Mouse (Mus musculus) bone marrow, adult 2 months (tissue): ENCODE measurements around the gene Olfr134. TPM values are rescaled to one million over a fixed set of nuclear protein-coding genes. Genes with fewer than 3 reads are reported as not detected.
"Not testable (repeated sequence)": the region's sequence is repeated elsewhere in the genome, so short reads cannot be mapped to it uniquely, and the experiment has no call there.

Experiments used
- H3K27ac ChIP-seq: fragments of 200-500 bp; 2 replicates; pipeline ENCODE4 v1.5.1; 2012; ENCODE audit warnings: low read depth, mild to moderate bottlenecking, control low read depth, inconsistent platforms, low read length; ENCODE audit not compliant: control insufficient read depth, poor library complexity, insufficient read depth
- H3K4me1 ChIP-seq: fragments of 200-500 bp; 2 replicates; pipeline ENCODE4 v1.6.1; 2011; ENCODE audit warnings: low read length; ENCODE audit not compliant: control insufficient read depth, insufficient read depth
- H3K4me3 ChIP-seq: fragments of 200-500 bp; replicated peaks from 2 replicates; pipeline ENCODE3; 2011; ENCODE audit warnings: mild to moderate bottlenecking, low read depth, low read length, control low read depth; ENCODE audit not compliant: control insufficient read depth
- CTCF ChIP-seq: fragments of 200-500 bp; IDR thresholded peaks from 2 replicates; pipeline ENCODE4 v1.5.1; 2011; ENCODE audit warnings: low read length, control low read depth; ENCODE audit not compliant: control insufficient read depth, insufficient read depth
- POLR2A ChIP-seq: fragments of 200-500 bp; IDR thresholded peaks from 2 replicates; pipeline ENCODE4 v1.6.1; 2011; ENCODE audit warnings: low read depth, mild to moderate bottlenecking, control low read depth, low read length, borderline replicate concordance; ENCODE audit not compliant: control insufficient read depth
- WGBS: fragments of 180-500 bp; shearing (Covaris S2); methylation state at CpG from one replicate; pipeline ENCODE4 v1.1.7; 2018; 5-methylcytosine and 5-hydroxymethylcytosine counted together
- polyA plus RNA-seq: library from polyadenylated mRNA; stranded (reverse); fragments of >200 nt; gene quantifications from 2 replicates; pipeline ENCODE4 v1.2.4, GENCODE M21; 2011; ENCODE audit warnings: low replicate concordance; ENCODE audit not compliant: missing spikeins, insufficient read depth, insufficient read length

Olfr134 gene
- not detected in 2 replicates for polyA plus RNA-seq

GRCm38 (mm10) chr17:38171088-38171487 lies at the start of gene Olfr134:
Gene Olfr134, plus strand, starts transcription at chr17:38171388.
- Histone ChIP-seq H3K4me1 (no peaks in the 10 kb centered on the region), H3K4me3 (no peak within 1 kb of the TSS), H3K27ac (no peak within 1 kb of the TSS)
- 71% methylated on average over 3 of the region's 3 CpGs for WGBS
- TF ChIP-seq CTCF (no peak), POLR2A (no peak)

- 64% methylated on average over 1 of the region's 1 CpGs for WGBS
- not testable (repeated sequence) for H3K4me1 ChIP-seq, H3K4me3 ChIP-seq, H3K27ac ChIP-seq
Measured at GRCm38 (mm10) chr17:38124199-38124598, 47.0 kb upstream of the Olfr134 start.

- not testable (repeated sequence) for H3K27ac ChIP-seq, H3K4me3 ChIP-seq, H3K4me1 ChIP-seq
- 75% methylated on average over 3 of the region's 3 CpGs for WGBS
Measured at GRCm38 (mm10) chr17:38125371-38125770, 45.8 kb upstream of the Olfr134 start.

GRCm38 (mm10) chr17:38134426-38134825 lies 36.8 kb upstream of the Olfr134 start, which contains the start of gene Olfr132:
Gene Olfr132, minus strand, starts transcription at chr17:38134526.
- no peak for TF ChIP-seq CTCF
- TF ChIP-seq POLR2A = no peak
- Histone ChIP-seq H3K4me3 (no peak within 1 kb of the TSS), H3K27ac (no peak within 1 kb of the TSS), H3K4me1 (no peaks in the 10 kb centered on the region)
- 63% methylated on average over 1 of the region's 1 CpGs for WGBS

- Histone ChIP-seq H3K27ac (no peak within 1 kb of the TSS), H3K4me1 (no peaks in the 10 kb centered on the region), H3K4me3 (no peak within 1 kb of the TSS)
- 77% methylated on average over 2 of the region's 2 CpGs for WGBS
- TF ChIP-seq CTCF (no peak), POLR2A (no peak)
Measured at GRCm38 (mm10) chr17:38144981-38145380, 26.2 kb upstream of the Olfr134 start, which contains the start of gene Olfr133. Gene Olfr133, plus strand, starts transcription at chr17:38145281.

GRCm38 (mm10) chr17:38204035-38204434 lies 32.8 kb downstream of the Olfr134 start, which contains the start of gene Olfr135:
Gene Olfr135, plus strand, starts transcription at chr17:38204335.
- TF ChIP-seq CTCF = no peak
- TF ChIP-seq POLR2A = no peak
- no peak within 1 kb of the TSS for H3K4me3 ChIP-seq
- H3K27ac ChIP-seq = no peak within 1 kb of the TSS
- H3K4me1 ChIP-seq = no peaks in the 10 kb centered on the region
- WGBS = 85% methylated on average over 1 of the region's 1 CpGs

Other genes starting within 250 kb of the Olfr134 start
- not detected in 2 replicates for gene Olfr761, start 218.3 kb upstream of the Olfr134 start, polyA plus RNA-seq
- not detected in 2 replicates for gene Olfr129, start 111.3 kb upstream of the Olfr134 start, polyA plus RNA-seq
- gene Olfr130, start 107.5 kb upstream of the Olfr134 start, polyA plus RNA-seq = not detected in 2 replicates
- gene Olfr131, start 82.7 kb upstream of the Olfr134 start, polyA plus RNA-seq = not detected in 2 replicates
- not detected in 2 replicates for gene Olfr132, start 36.9 kb upstream of the Olfr134 start, polyA plus RNA-seq
- gene Olfr133, start 26.1 kb upstream of the Olfr134 start, polyA plus RNA-seq = not detected in 2 replicates
- gene Olfr135, start 32.9 kb downstream of the Olfr134 start, polyA plus RNA-seq = not detected in 2 replicates
- gene Olfr138, start 89.6 kb downstream of the Olfr134 start, polyA plus RNA-seq = not detected in 2 replicates
- gene Olfr137, start 136.2 kb downstream of the Olfr134 start, polyA plus RNA-seq = not detected in 2 replicates
- not detected in 2 replicates for gene Olfr136, start 158.4 kb downstream of the Olfr134 start, polyA plus RNA-seq
- not detected in 2 replicates for gene Esp36, start 248.8 kb downstream of the Olfr134 start, polyA plus RNA-seq